Mouse (Mus musculus) liver, adult 2 months (tissue): ENCODE results near the gene Thsd1. TPM values are rescaled to one million over a fixed set of nuclear protein-coding genes. Genes with fewer than 3 reads are reported as not detected.

Source experiments
- DNase-seq: peaks from one replicate; pipeline ENCODE4 v3.0.0-alpha.2; 2011; ENCODE audit warnings: low read depth, low spot score; ENCODE audit errors: extremely low read depth
- H3K27ac ChIP-seq: fragments of 200-500 bp; replicated peaks from 2 replicates; pipeline ENCODE4 v1.5.1; 2012; ENCODE audit warnings: low read depth, mild to moderate bottlenecking, control low read depth, inconsistent platforms, low read length; ENCODE audit not compliant: insufficient read depth
- H3K27me3 ChIP-seq: fragments of 200-500 bp; 2 replicates; pipeline ENCODE4 v1.6.1; 2012; ENCODE audit warnings: mild to moderate bottlenecking, moderate library complexity, low read length, inconsistent platforms; ENCODE audit not compliant: control insufficient read depth, insufficient read depth
- H3K36me3 ChIP-seq: fragments of 200-500 bp; 2 replicates; pipeline ENCODE4 v1.6.1; 2012; ENCODE audit warnings: low read length, inconsistent platforms; ENCODE audit not compliant: control insufficient read depth, insufficient read depth
- H3K4me1 ChIP-seq: fragments of 200-500 bp; 2 replicates; pipeline ENCODE4 v1.6.1; 2011; ENCODE audit warnings: low read length; ENCODE audit not compliant: control insufficient read depth, insufficient read depth
- H3K4me3 ChIP-seq: fragments of 200-500 bp; 2 replicates; pipeline ENCODE4 v1.5.1; 2011; ENCODE audit warnings: low read depth, mild to moderate bottlenecking, control low read depth, low read length, moderate library complexity; ENCODE audit not compliant: insufficient read depth
- H3K79me2 ChIP-seq: fragments of 200-500 bp; 2 replicates; pipeline ENCODE4 v1.6.1; 2012; ENCODE audit warnings: inconsistent platforms, mild to moderate bottlenecking, low read length, moderate library complexity; ENCODE audit not compliant: control insufficient read depth, insufficient read depth
- H3K9ac ChIP-seq: fragments of 200-500 bp; 2 replicates; pipeline ENCODE4 v1.6.1; 2012; ENCODE audit warnings: low read depth, mild to moderate bottlenecking, control low read depth, inconsistent platforms, low read length
- CTCF ChIP-seq: fragments of 200-500 bp; IDR thresholded peaks from 2 replicates; pipeline ENCODE4 v1.5.1; 2011; ENCODE audit warnings: low read depth, low read length, control low read depth
- POLR2A ChIP-seq: fragments of 200-500 bp; IDR thresholded peaks from 2 replicates; pipeline ENCODE4 v1.6.1; 2011; ENCODE audit warnings: low read length, control low read depth; ENCODE audit not compliant: insufficient read depth; ENCODE audit errors: extremely low read depth
- WGBS: fragments of 180-500 bp; shearing (Covaris S2); methylation state at CpG from one replicate; pipeline ENCODE4 v1.1.7; 2018; 5-methylcytosine and 5-hydroxymethylcytosine counted together
- polyA plus RNA-seq: library from polyadenylated mRNA; depleted of rRNA; stranded (reverse); fragments of >200 nt; gene quantifications from 2 replicates; pipeline ENCODE4 v1.2.3, GENCODE M21; 2012
- total RNA-seq: library from RNA; depleted of rRNA; stranded (reverse); fragments of >200 nt; gene quantifications from 2 replicates; pipeline ENCODE4 v1.2.3, GENCODE M21; 2014

Gene Thsd1
- total and polyA plus RNA-seq, 2 experiments, result 1.9 to 2.1 TPM

DNA sequence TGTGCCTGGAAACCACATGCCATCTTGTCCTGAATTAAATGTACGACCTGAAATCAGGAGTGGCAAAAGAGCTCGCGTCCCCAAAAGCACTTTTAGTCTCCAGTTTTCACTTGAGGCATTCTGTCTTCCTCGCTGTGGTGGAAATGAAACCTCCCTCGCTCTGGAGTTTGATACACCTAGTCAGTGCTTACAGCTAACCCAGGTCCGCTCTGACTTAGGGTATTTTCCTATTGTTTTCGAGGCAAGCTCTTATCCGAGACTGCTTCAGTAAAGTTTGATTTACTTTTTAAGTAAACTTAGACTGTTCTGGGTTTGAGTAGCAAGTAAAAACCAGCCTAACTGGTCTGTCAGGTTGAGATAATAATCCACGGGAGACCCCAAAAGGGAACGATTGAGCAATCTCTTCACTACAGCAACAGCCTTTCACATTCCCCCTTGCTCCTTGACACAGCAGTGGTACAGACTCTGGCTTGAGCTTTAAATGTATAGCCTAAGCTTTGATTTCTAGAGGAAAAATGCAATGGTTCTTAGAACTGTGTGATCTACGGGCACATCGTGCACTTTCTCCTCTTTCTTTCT is 33.6 kb upstream of the Thsd1 start:
- WGBS, result 13% methylated on average over 12 of the region's 12 CpGs
- Histone ChIP-seq H3K9ac (peak overlapping the region; percentile 99), H3K36me3 (no peaks in the 10 kb centered on the region), H3K4me3 (peak overlapping the region; percentile 97), H3K4me1 (peaks cover 8% of the 10 kb centered on the region; the same call in 1 of the 2 replicates), H3K27ac (peak overlapping the region; percentile 92), H3K27me3 (no peaks in the 10 kb centered on the region), H3K79me2 (peaks cover 13% of the 10 kb centered on the region; the same call in 1 of the 2 replicates)
- no peak for DNase-seq
- TF ChIP-seq POLR2A, result no peak
- TF ChIP-seq CTCF, result no peak

DNA sequence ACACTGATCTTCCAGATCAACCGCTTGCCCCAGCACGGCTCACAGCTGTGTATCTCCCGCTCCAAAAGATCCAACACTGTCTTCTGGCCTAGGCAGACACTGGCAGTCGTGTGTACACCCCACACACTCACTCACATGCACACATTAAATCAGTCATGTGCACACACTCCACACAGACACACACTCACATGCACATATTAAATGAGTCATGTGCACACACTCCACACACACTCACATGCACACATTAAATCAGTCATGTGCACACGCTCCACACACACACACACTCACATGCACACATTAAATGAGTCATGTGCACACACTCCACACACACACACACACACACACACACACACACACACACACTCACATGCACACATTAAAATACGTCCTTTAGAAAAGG is 29.2 kb upstream of the Thsd1 start:
- no peak overlapping the region for H3K27ac ChIP-seq
- H3K9ac ChIP-seq, result no peak overlapping the region
- 94% methylated on average over 6 of the region's 6 CpGs for WGBS

DNA sequence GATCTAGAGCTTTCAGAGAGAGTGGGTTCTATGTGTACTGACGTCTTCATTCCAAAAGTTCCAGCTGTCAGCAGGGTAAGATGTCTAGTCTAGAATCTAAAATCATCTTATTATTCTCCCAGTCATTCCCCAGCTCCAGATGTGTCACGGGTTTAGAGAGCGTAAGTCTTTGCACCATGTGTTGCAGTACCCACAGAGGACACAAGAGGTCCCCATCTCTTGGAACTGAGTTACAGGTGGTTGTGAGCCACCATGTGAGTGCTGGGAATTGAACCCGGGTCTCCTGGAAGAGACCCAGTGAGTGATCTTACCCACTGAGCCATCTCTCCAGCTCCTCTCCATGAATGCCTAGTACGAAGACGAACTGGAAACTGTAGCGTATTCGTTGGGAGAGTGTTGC is 27.6 kb upstream of the Thsd1 start:
- WGBS, result over 99% methylated on average over 8 of the region's 8 CpGs
- TF ChIP-seq CTCF (peak; percentile 8; the same call in 1 of the 2 replicates), POLR2A (no peak)
- Histone ChIP-seq H3K36me3 (peaks cover 16% of the 10 kb centered on the region), H3K9ac (no peak overlapping the region), H3K27ac (no peak overlapping the region), H3K79me2 (peaks cover 10% of the 10 kb centered on the region; the same call in 1 of the 2 replicates), H3K27me3 (no peaks in the 10 kb centered on the region), H3K4me1 (0 out of 2 replicates have a peak, but pooled peaks cover 2% of the 10 kb centered on the region), H3K4me3 (no peak overlapping the region)
- no peak for DNase-seq

More for the DNA sequence above, 29.2 kb upstream of the Thsd1 start:
- Histone ChIP-seq H3K4me3 (no peak overlapping the region), H3K4me1 (peaks cover 8% of the 10 kb centered on the region; the same call in 1 of the 2 replicates), H3K27me3 (no peaks in the 10 kb centered on the region), H3K79me2 (peaks cover 13% of the 10 kb centered on the region; the same call in 1 of the 2 replicates), H3K36me3 (peaks cover 14% of the 10 kb centered on the region)
- no peak for DNase-seq
- no peak for TF ChIP-seq POLR2A
- no peak for TF ChIP-seq CTCF

DNA sequence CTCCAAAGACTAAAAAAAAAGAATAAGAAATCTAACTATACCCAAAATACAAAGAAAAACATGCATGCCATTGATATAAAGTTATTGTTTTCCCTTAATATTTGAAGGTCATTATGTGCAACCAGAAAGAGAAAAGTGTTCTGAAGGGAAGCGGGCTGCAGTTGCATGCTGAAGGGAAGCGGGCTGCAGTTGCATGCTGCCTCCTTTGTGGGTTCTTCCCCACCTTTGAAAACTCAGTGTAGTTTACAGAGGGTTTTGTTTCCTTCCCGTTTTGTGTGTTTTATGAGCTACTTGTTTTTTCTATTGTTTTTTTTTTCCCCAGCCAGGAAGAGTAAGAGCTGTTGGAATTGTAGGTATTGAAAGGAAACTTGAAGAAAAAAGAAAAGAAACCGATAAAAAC is 19.6 kb upstream of the Thsd1 start:
- Histone ChIP-seq H3K27ac (no peak overlapping the region), H3K79me2 (no peaks in the 10 kb centered on the region), H3K4me3 (no peak overlapping the region), H3K4me1 (no peaks in the 10 kb centered on the region), H3K9ac (no peak overlapping the region), H3K27me3 (no peaks in the 10 kb centered on the region), H3K36me3 (peaks cover 32% of the 10 kb centered on the region)
- TF ChIP-seq POLR2A, result no peak
- TF ChIP-seq CTCF, result no peak
- DNase-seq, result no peak
- 77% methylated on average over 4 of the region's 4 CpGs for WGBS

DNA sequence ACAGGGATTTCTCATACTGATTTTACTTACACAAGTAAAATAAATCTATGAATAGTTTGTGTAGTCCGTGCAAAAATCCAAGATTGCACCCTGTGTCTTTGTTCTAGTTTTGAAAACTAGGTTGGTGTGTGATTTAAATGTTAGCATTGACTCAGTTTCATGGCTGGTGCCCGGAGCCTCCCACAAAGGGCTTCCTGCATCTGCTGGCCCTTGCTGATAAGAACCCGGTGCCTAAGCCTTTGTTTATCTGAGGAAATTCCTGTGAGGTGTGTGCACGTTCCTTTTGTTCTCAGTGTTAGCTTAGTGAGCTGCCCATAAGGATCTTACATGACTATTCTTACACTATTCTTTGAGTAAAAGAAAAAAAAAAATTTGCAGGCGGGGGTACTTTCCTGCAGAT is 18.1 kb upstream of the Thsd1 start:
- DNase-seq, result no peak
- TF ChIP-seq CTCF (no peak), POLR2A (no peak)
- H3K36me3 ChIP-seq, result peaks cover 30% of the 10 kb centered on the region
- no peak overlapping the region for H3K27ac ChIP-seq
- no peak overlapping the region for H3K9ac ChIP-seq
- H3K79me2 ChIP-seq, result no peaks in the 10 kb centered on the region
- no peak overlapping the region for H3K4me3 ChIP-seq
- H3K4me1 ChIP-seq, result no peaks in the 10 kb centered on the region
- no peaks in the 10 kb centered on the region for H3K27me3 ChIP-seq
- 51% methylated on average over 5 of the region's 5 CpGs for WGBS

DNA sequence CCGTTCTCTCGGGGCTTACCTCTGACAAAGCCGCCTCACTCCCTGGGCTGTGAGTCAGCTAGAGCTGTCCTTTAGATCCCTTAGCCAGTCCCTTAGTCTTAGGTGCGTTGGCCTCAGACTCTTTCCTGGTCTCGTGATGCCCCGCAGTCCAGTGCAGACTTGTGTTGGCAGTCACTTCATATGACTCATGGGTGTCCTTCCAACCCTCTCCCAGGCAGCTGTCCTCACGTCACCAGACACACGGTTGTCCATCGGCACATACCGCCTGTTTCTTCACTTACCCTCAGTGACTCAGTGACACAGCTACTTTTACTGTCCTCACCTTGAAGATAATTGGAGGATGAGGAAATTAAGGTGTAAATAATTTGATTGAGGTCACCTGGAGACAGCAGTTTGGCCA is 12.3 kb upstream of the Thsd1 start:
- no peaks in the 10 kb centered on the region for H3K27me3 ChIP-seq

More for the DNA sequence above, 12.3 kb upstream of the Thsd1 start:
- Histone ChIP-seq H3K27ac (no peak overlapping the region), H3K4me1 (no peaks in the 10 kb centered on the region), H3K79me2 (no peaks in the 10 kb centered on the region), H3K9ac (no peak overlapping the region), H3K36me3 (peaks cover 35% of the 10 kb centered on the region), H3K4me3 (no peak overlapping the region)
- WGBS, result 96% methylated on average over 10 of the region's 10 CpGs
- no peak for TF ChIP-seq POLR2A
- TF ChIP-seq CTCF, result no peak
- DNase-seq, result no peak
